Mouse (Mus musculus): ENCODE data around the gene Ilk. TPM values are rescaled to one million over a fixed set of nuclear protein-coding genes. Genes with fewer than 3 reads are reported as not detected.
"Not testable (repeated sequence)": the region's sequence is repeated elsewhere in the genome, so short reads cannot be mapped to it uniquely, and the experiment has no call there.

The Ilk gene
- polyA plus RNA-seq, 1 experiment from 2014 or later: 401 TPM

GRCm38 (mm10) chr7:105726144-105726979 lies 10.0 kb upstream of the Ilk start:
- H3K9ac ChIP-seq (ENCODE audit: low read length): no peak overlapping the region
- WGBS: 83% methylated on average over 4 of the region's 4 CpGs

DNA sequence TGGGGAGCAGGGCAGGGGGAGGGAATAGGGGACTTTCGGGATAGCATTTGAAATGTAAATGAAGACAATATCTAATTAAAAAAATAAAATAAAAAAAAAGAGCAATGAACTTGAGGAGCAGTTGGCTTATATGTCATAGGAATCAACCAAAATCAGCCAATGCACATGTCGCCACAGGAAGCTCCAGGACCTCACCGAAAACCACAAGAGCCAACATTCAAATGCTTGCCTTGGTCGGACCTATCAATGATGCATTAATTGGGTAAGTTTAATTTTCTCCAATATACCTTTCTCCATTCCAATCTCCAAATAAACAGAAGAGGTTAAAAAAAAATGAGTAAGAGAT lies 9.4 kb upstream of the Ilk start:
- H3K27me3 ChIP-seq (ENCODE audit: control insufficient read depth, insufficient read depth, low read length): no peaks in the 10 kb centered on the region
- WGBS: 89% methylated on average over 4 of the region's 4 CpGs
- no peak overlapping the region for H3K4me2 ChIP-seq (ENCODE audit: low read length)
- H3K9me3 ChIP-seq (ENCODE audit: control insufficient read depth, low read length): no peaks in the 10 kb centered on the region
- no peak for ATAC-seq (ENCODE audit: insufficient number of reproducible peaks, insufficient read depth, low FRiP score, low read depth)
- peaks cover 25% of the 10 kb centered on the region for H3K36me3 ChIP-seq (ENCODE audit: control insufficient read depth, insufficient read depth, low read length)
- no peaks in the 10 kb centered on the region for H3K4me1 ChIP-seq (ENCODE audit: control insufficient read depth in 2 of 2, insufficient read depth in 2 of 2, low read length in 2 of 2)
- H3K4me3 ChIP-seq (ENCODE audit: control insufficient read depth in 1 of 2, insufficient read depth in 1 of 2, low read depth in 1 of 2, low read length in 2 of 2): no peak overlapping the region
- no peak overlapping the region for H3K27ac ChIP-seq (replicated peaks in 1 of 2; ENCODE audit: control insufficient read depth in 1 of 2, insufficient read depth in 1 of 2, low read depth in 2 of 2, low read length in 2 of 2)
- H3K9ac ChIP-seq (ENCODE audit: low read length): no peak overlapping the region

More at GRCm38 (mm10) chr7:105726144-105726979, 10.0 kb upstream of the Ilk start:
- no peak for ATAC-seq (ENCODE audit: insufficient number of reproducible peaks, insufficient read depth, low FRiP score, low read depth)
- no peak overlapping the region for H3K27ac ChIP-seq (replicated peaks in 1 of 2; ENCODE audit: control insufficient read depth in 1 of 2, insufficient read depth in 1 of 2, low read depth in 2 of 2, low read length in 2 of 2)
- no peak overlapping the region for H3K4me2 ChIP-seq (ENCODE audit: low read length)
- no peaks in the 10 kb centered on the region for H3K27me3 ChIP-seq (ENCODE audit: control insufficient read depth, insufficient read depth, low read length)
- no peaks in the 10 kb centered on the region for H3K9me3 ChIP-seq (ENCODE audit: control insufficient read depth, low read length)
- H3K4me1 ChIP-seq (ENCODE audit: control insufficient read depth in 2 of 2, insufficient read depth in 2 of 2, low read length in 2 of 2): no peaks in the 10 kb centered on the region
- no peak overlapping the region for H3K4me3 ChIP-seq (ENCODE audit: control insufficient read depth in 1 of 2, insufficient read depth in 1 of 2, low read depth in 1 of 2, low read length in 2 of 2)
- peaks cover 19% of the 10 kb centered on the region for H3K36me3 ChIP-seq (ENCODE audit: control insufficient read depth, insufficient read depth, low read length)

DNA sequence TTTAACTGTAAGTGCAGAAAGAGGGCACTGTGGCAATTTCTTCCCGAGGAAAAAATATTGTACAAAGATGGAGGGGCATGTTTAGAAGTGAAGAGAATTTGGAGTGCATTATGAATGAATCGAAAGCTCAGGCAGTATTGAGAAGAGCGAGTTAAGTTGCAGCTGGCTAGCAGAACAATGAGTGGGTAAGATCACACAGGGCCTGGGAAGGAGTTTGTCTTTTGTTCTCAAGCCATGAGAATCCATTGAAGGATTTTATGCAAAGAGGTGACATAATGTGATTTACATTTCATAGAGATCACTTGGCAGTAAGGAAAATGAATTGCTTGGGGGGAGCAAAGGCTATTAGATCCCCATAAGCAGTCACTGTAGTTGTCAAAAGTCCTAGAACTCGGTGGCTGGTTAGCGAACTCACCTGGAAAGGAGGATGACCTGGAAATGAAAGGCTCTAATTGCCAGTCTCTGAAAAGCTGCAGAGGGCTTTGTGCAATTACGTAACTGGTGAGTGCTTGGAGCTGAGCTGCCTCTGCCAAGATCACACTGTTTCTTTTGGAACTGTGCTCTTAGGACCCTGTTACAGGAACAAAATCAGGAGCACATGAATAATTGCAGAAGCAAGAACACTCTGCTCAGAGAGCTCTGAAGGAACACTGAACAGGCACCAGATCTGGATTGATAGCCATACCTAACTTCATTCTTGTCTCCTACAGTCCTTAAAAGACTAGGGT lies 7.5 kb upstream of the Ilk start:
- Histone ChIP-seq H3K4me2 (ENCODE audit: low read length) (no peak overlapping the region), H3K9ac (ENCODE audit: low read length) (no peak overlapping the region; the same call in 1 of the 2 replicates), H3K9me3 (ENCODE audit: control insufficient read depth, low read length) (no peaks in the 10 kb centered on the region), H3K4me1 (ENCODE audit: control insufficient read depth in 2 of 2, insufficient read depth in 2 of 2, low read length in 2 of 2) (no peaks in the 10 kb centered on the region), H3K27me3 (ENCODE audit: control insufficient read depth, insufficient read depth, low read length) (no peaks in the 10 kb centered on the region), H3K36me3 (ENCODE audit: control insufficient read depth, insufficient read depth, low read length) (peaks cover 44% of the 10 kb centered on the region), H3K4me3 (ENCODE audit: control insufficient read depth in 1 of 2, insufficient read depth in 1 of 2, low read depth in 1 of 2, low read length in 2 of 2) (no peak overlapping the region), H3K27ac (replicated peaks in 1 of 2; ENCODE audit: control insufficient read depth in 1 of 2, insufficient read depth in 1 of 2, low read depth in 2 of 2, low read length in 2 of 2) (0 out of 4 replicates have a peak overlapping the region, but pooled peaks of 1 of the 2 experiments have one; percentile 5)
- 85% methylated on average over 6 of the region's 6 CpGs for WGBS
- ATAC-seq (ENCODE audit: insufficient number of reproducible peaks, insufficient read depth, low FRiP score, low read depth): no peak

DNA sequence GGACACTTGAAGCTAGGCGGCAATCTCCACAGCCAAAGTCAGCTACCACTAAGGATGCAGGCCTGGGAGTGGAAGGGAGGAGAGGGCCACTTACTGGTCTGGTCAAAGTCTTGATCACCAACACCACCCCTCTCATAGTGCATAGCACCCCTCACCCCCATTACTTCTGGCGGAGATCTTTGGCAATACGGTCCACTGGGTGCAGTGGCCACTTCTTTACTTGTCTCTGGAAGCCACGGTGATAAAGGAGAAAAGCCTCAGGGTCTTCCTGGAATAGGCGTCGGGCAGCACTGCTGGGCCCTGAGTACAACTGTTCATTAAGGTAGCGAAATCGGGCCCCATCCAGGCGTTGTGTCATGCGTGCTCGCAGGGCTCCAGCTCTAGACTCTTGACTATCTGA lies 2.6 kb upstream of the Ilk start:
- ATAC-seq (ENCODE audit: insufficient number of reproducible peaks, insufficient read depth, low FRiP score, low read depth): no peak
- no peak overlapping the region for H3K4me3 ChIP-seq (ENCODE audit: control insufficient read depth in 1 of 2, insufficient read depth in 1 of 2, low read depth in 1 of 2, low read length in 2 of 2)
- H3K9ac ChIP-seq (ENCODE audit: low read length): no peak overlapping the region
- no peaks in the 10 kb centered on the region for H3K9me3 ChIP-seq (ENCODE audit: control insufficient read depth, low read length)
- H3K36me3 ChIP-seq (ENCODE audit: control insufficient read depth, insufficient read depth, low read length): peaks cover 56% of the 10 kb centered on the region
- WGBS: 94% methylated on average over 11 of the region's 11 CpGs
- H3K4me2 ChIP-seq (ENCODE audit: low read length): no peak overlapping the region
- H3K27ac ChIP-seq (replicated peaks in 1 of 2; ENCODE audit: control insufficient read depth in 1 of 2, insufficient read depth in 1 of 2, low read depth in 2 of 2, low read length in 2 of 2): no peak overlapping the region
- peaks cover 7 to 22% of the 10 kb centered on the region in 2 experiments for H3K4me1 ChIP-seq (ENCODE audit: control insufficient read depth in 2 of 2, insufficient read depth in 2 of 2, low read length in 2 of 2)
- H3K27me3 ChIP-seq (ENCODE audit: control insufficient read depth, insufficient read depth, low read length): no peaks in the 10 kb centered on the region

DNA sequence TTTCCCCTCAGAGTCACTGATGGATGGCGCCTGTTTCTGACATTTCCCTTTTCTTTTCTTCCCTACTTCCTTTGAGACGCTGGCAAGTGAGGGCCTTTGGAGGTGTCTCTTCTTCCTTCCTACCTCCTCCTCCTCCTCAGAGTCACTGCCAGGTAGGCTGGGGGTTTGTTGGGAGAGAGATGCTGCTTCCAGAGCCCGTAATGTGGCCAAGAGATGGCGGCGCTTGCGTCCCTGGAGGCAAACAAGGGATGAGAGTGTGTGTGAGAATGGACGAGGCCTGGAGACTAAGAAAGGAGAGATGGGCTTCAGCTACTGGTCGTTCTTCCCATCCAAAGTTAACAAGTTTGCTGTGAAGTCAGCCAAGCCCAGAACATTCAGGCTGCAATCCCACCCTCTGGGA lies 1.6 kb upstream of the Ilk start:
- H3K36me3 ChIP-seq (ENCODE audit: control insufficient read depth, insufficient read depth, low read length): peaks cover 52% of the 10 kb centered on the region
- WGBS: 85% methylated on average over 8 of the region's 8 CpGs

DNA sequence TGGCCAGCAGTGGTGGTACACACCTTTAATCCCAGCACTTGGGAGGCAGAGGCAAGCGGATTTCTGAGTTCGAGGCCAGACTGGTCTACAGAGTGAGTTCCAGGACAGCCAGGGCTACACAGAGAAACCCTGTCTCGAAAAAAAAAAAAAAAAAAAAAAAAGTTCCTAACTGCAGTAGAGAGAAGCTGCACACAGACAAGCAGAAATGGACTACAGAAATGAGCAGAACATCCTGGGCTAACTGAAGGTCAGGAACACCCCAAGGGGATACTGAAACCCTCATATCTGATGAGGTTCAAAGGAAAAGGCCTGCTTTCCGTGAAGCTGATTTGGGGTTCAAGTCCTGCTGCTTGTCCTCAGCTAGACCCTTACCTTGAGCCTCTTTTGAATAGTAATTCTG lies 928 bp upstream of the Ilk start:
- Histone ChIP-seq H3K36me3 (ENCODE audit: control insufficient read depth, insufficient read depth, low read length) (peaks cover 57% of the 10 kb centered on the region), H3K9ac (ENCODE audit: low read length) (peak overlapping the region; percentile 98), H3K4me1 (ENCODE audit: control insufficient read depth in 2 of 2, insufficient read depth in 2 of 2, low read length in 2 of 2) (peaks cover 7 to 29% of the 10 kb centered on the region in 2 experiments), H3K4me2 (ENCODE audit: low read length) (peak overlapping the region; percentile 94), H3K4me3 (ENCODE audit: control insufficient read depth in 1 of 2, insufficient read depth in 1 of 2, low read depth in 1 of 2, low read length in 2 of 2) (peak overlapping the region; percentile 91 to 98; a peak in 3 of 4 replicates)
- H3K27ac ChIP-seq (replicated peaks in 1 of 2; ENCODE audit: control insufficient read depth in 1 of 2, insufficient read depth in 1 of 2, low read depth in 2 of 2, low read length in 2 of 2); H3K27me3 ChIP-seq (ENCODE audit: control insufficient read depth, insufficient read depth, low read length); ATAC-seq (ENCODE audit: insufficient number of reproducible peaks, insufficient read depth, low FRiP score, low read depth); H3K9me3 ChIP-seq (ENCODE audit: control insufficient read depth, low read length): not testable (repeated sequence)
- 32% methylated on average over 3 of the region's 4 CpGs for WGBS

More for the DNA sequence above, 1.6 kb upstream of the Ilk start:
- H3K9ac ChIP-seq (ENCODE audit: low read length): peak overlapping the region; percentile 98; the same call in 1 of the 2 replicates
- H3K4me3 ChIP-seq (ENCODE audit: control insufficient read depth in 1 of 2, insufficient read depth in 1 of 2, low read depth in 1 of 2, low read length in 2 of 2): no peak overlapping the region
- no peaks in the 10 kb centered on the region for H3K9me3 ChIP-seq (ENCODE audit: control insufficient read depth, low read length)
- H3K27me3 ChIP-seq (ENCODE audit: control insufficient read depth, insufficient read depth, low read length): no peaks in the 10 kb centered on the region
- no peak overlapping the region; the same call in 1 of the 2 replicates for H3K4me2 ChIP-seq (ENCODE audit: low read length)
- no peak overlapping the region for H3K27ac ChIP-seq (replicated peaks in 1 of 2; ENCODE audit: control insufficient read depth in 1 of 2, insufficient read depth in 1 of 2, low read depth in 2 of 2, low read length in 2 of 2)
- no peak for ATAC-seq (ENCODE audit: insufficient number of reproducible peaks, insufficient read depth, low FRiP score, low read depth)
- peaks cover 7 to 28% of the 10 kb centered on the region in 2 experiments for H3K4me1 ChIP-seq (ENCODE audit: control insufficient read depth in 2 of 2, insufficient read depth in 2 of 2, low read length in 2 of 2)

DNA sequence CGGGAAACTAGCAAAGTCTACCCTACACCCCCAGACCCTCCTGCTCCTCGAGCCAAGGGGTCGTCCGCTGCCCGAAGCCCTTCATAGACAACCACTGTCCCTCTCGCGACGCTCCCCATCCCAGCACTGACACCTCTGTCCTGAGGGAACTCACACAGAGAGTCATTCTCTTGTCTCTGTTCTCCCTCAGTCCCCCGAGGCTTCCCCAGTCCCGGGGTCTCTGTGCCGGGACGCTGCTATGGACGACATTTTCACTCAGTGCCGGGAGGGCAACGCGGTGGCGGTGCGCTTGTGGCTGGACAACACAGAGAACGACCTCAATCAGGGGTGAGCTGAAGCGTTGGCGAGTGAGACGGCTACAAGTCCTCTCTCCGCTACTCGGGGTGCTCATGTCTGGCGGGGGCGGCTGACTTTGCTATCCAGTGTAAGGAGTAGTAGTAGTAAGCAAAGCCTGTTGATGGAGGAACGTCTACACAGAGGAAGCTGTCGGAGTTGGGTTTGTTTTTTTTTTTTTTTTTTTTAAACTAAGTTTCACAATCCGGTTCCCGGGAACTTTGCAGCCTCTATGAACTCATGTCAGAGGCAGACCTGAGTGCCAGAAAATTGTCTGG lies 624 bp downstream of the Ilk start, which contains the start of gene Rrp8:
Gene Rrp8, minus strand, starts transcription at position 475 of the 611 bp plus-strand sequence.
- H3K27ac ChIP-seq (replicated peaks in 1 of 2; ENCODE audit: control insufficient read depth in 1 of 2, insufficient read depth in 1 of 2, low read depth in 2 of 2, low read length in 2 of 2): peak within 1 kb of the TSS; percentile 88 to 97
- H3K27me3 ChIP-seq (ENCODE audit: control insufficient read depth, insufficient read depth, low read length): no peaks in the 10 kb centered on the region
- peak within 1 kb of the TSS; percentile 94 for H3K4me2 ChIP-seq (ENCODE audit: low read length)
- H3K9ac ChIP-seq (ENCODE audit: low read length): peak within 1 kb of the TSS; percentile 98
- no peak; the same call in 1 of the 2 replicates for ATAC-seq (ENCODE audit: insufficient number of reproducible peaks, insufficient read depth, low FRiP score, low read depth)
- H3K4me3 ChIP-seq (ENCODE audit: control insufficient read depth in 1 of 2, insufficient read depth in 1 of 2, low read depth in 1 of 2, low read length in 2 of 2): peak within 1 kb of the TSS; percentile 91 to 98
- WGBS: under 1% methylated on average over 30 of the region's 30 CpGs
- peaks cover 57% of the 10 kb centered on the region for H3K36me3 ChIP-seq (ENCODE audit: control insufficient read depth, insufficient read depth, low read length)
- no peaks in the 10 kb centered on the region for H3K9me3 ChIP-seq (ENCODE audit: control insufficient read depth, low read length)
- H3K4me1 ChIP-seq (ENCODE audit: control insufficient read depth in 2 of 2, insufficient read depth in 2 of 2, low read length in 2 of 2): peaks cover 7 to 29% of the 10 kb centered on the region in 2 experiments
